Mouse (Mus musculus) neural tube, embryonic 13.5 days (tissue): ENCODE measurements around the gene Catsperd. TPM values are rescaled to one million over a fixed set of nuclear protein-coding genes. Genes with fewer than 3 reads are reported as not detected.
A peak's percentile ranks its signal among the peaks of the same experiment; 100 is the strongest.
"Not testable (repeated sequence)": the region's sequence is repeated elsewhere in the genome, so short reads cannot be mapped to it uniquely, and the experiment has no call there.

Experiments used
- ATAC-seq: fragments of 200-750 bp; cut with Nextera tagmentation; 2 replicates; pipeline ENCODE4 v1.8.0; 2017; ENCODE audit warnings: low read depth, mild to moderate bottlenecking, moderate TSS enrichment, moderate library complexity
- H3K27ac ChIP-seq: fragments of 300-500 bp; sonication (generic); replicated peaks from 2 replicates; pipeline ENCODE4 v1.5.1; 2015; ENCODE audit warnings: moderate library complexity, mild to moderate bottlenecking, inconsistent platforms
- H3K27me3 ChIP-seq: fragments of 300-500 bp; sonication (generic); 2 replicates; pipeline ENCODE4 v1.6.1; 2015; ENCODE audit warnings: mild to moderate bottlenecking, inconsistent platforms
- H3K36me3 ChIP-seq: fragments of 300-500 bp; sonication (generic); 2 replicates; pipeline ENCODE4 v1.6.1; 2015; ENCODE audit warnings: mild to moderate bottlenecking, inconsistent platforms
- H3K4me1 ChIP-seq: fragments of 300-500 bp; sonication (generic); replicated peaks from 2 replicates; pipeline ENCODE4 v1.6.1; 2015; ENCODE audit warnings: inconsistent platforms
- H3K4me2 ChIP-seq: fragments of 300-500 bp; sonication (generic); 2 replicates; pipeline ENCODE4 v1.6.1; 2015; ENCODE audit warnings: inconsistent platforms, mild to moderate bottlenecking, moderate library complexity
- H3K4me3 ChIP-seq: fragments of 300-500 bp; sonication (generic); 2 replicates; pipeline ENCODE4 v1.5.1; 2015; ENCODE audit warnings: mild to moderate bottlenecking, inconsistent platforms
- H3K9ac ChIP-seq: fragments of 300-500 bp; sonication (generic); 2 replicates; pipeline ENCODE4 v1.6.1; 2015; ENCODE audit warnings: moderate library complexity, mild to moderate bottlenecking, inconsistent platforms
- H3K9me3 ChIP-seq: fragments of 300-500 bp; sonication (generic); 2 replicates; pipeline ENCODE4 v1.6.1; 2016; ENCODE audit warnings: inconsistent platforms
- WGBS: fragments of 180-500 bp; shearing (Covaris S2); methylation state at CpG from one replicate; pipeline ENCODE4 v1.1.7; 2015; 5-methylcytosine and 5-hydroxymethylcytosine counted together
- polyA plus RNA-seq: library from polyadenylated mRNA; unstranded; fragments of >200 nt; fragmentation: Nextera tagmentation; extraction: Ambion mirVana; gene quantifications from 2 replicates; pipeline ENCODE4 v1.2.1, GENCODE M21; 2015

The Catsperd gene
- polyA plus RNA-seq, 1 experiment from 2014 or later: 1.7 TPM

- 92% methylated on average over 9 of the region's 9 CpGs for WGBS
- Histone ChIP-seq H3K9ac (no peak overlapping the region), H3K9me3 (no peaks in the 10 kb centered on the region), H3K36me3 (peaks cover 87% of the 10 kb centered on the region), H3K4me2 (no peak overlapping the region), H3K4me1 (peaks cover 17% of the 10 kb centered on the region), H3K27ac (no peak overlapping the region), H3K4me3 (no peak overlapping the region), H3K27me3 (no peaks in the 10 kb centered on the region)
- no peak for ATAC-seq
Observed at GRCm38 (mm10) chr17:56604070-56604380, 23.9 kb upstream of the Catsperd start.

GRCm38 (mm10) chr17:56604422-56604821 is 23.5 kb upstream of the Catsperd start:
- no peak for ATAC-seq
- no peak overlapping the region for H3K4me2 ChIP-seq
- H3K9ac ChIP-seq: no peak overlapping the region
- peaks cover 83% of the 10 kb centered on the region for H3K36me3 ChIP-seq
- no peak overlapping the region for H3K4me3 ChIP-seq
- H3K27ac ChIP-seq: no peak overlapping the region
- H3K27me3 ChIP-seq: no peaks in the 10 kb centered on the region
- peaks cover 19% of the 10 kb centered on the region for H3K4me1 ChIP-seq
- H3K9me3 ChIP-seq: no peaks in the 10 kb centered on the region
- WGBS: 92% methylated on average over 3 of the region's 3 CpGs

DNA sequence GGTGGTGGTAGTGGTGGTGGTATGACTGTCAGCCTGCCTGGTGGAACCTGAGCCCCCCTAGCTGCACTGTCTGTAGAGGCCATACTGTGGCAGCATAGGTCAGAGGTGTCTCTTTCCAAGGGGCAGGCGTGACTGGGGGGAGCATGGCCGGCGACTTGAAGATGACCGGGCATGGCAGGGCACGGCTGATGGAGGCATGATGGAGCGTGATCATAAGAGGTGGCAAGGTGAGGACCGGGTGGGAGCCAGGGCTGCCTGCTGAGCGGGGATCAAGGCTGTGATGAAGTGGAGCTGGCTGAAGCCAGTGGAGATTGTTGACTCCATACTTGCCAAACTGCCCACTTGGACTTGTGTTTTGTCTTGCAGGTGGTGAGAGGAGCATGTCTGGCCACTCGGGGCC is 22.5 kb upstream of the Catsperd start:
- Histone ChIP-seq H3K4me1 (peaks cover 24% of the 10 kb centered on the region), H3K4me2 (no peak overlapping the region), H3K9ac (no peak overlapping the region), H3K27me3 (no peaks in the 10 kb centered on the region), H3K36me3 (peaks cover 73% of the 10 kb centered on the region), H3K27ac (no peak overlapping the region), H3K4me3 (no peak overlapping the region), H3K9me3 (no peaks in the 10 kb centered on the region)
- no peak for ATAC-seq
- 93% methylated on average over 9 of the region's 9 CpGs for WGBS

DNA sequence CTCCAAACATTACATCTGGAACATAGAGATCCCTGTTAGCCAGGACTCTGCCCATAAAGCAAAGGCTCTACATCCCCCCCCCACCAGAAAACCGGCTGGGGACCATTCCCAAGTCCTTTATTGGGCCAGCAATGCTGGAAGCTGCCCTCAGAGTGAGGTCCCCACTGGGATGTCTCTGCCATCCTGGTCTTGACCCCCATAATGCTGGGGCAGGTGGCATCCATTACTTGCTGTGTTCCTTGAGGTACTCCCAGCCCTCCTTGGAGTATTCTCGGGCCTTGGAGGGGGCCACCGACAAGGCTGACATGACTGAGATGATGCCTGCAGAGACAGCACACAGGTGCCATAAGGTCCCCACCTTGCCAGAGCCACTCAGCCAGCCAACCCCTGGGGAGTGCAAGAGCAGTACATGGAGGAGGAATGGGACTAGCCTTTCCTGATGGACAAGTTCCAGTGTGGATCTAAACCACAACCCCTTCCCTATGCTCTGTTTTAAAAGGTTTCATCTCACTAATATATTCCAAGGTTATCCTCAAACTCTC is 20.4 kb upstream of the Catsperd start:
- no peaks in the 10 kb centered on the region for H3K27me3 ChIP-seq
- H3K9ac ChIP-seq: no peak overlapping the region
- no peak overlapping the region for H3K4me2 ChIP-seq
- 69% methylated on average over 3 of the region's 3 CpGs for WGBS
- ATAC-seq: no peak
- H3K4me3 ChIP-seq: 0 out of 2 replicates have a peak overlapping the region, but pooled peaks have one; percentile 53
- H3K27ac ChIP-seq: no peak overlapping the region
- peaks cover 34% of the 10 kb centered on the region for H3K4me1 ChIP-seq
- peaks cover 52% of the 10 kb centered on the region for H3K36me3 ChIP-seq
- H3K9me3 ChIP-seq: no peaks in the 10 kb centered on the region

DNA sequence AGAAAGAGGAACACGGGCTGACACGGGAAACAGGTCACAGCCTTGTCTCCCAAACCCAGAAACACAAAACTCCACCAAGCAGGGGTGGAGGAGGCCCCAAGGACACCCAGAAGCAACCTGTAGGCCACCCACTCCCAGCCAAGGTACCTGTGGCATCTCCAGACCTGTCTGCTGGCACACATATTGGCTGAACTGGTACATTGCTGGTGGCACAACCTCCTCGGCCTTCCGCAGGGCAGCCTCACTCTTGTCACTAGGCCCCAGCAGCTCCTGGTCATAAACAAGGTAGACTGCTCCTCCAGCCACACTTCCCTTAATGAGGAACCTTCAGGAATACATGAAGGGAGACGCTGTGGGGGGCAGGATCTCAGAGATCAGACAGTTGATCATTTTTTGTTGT is 19.2 kb upstream of the Catsperd start:
- peaks cover 41% of the 10 kb centered on the region for H3K36me3 ChIP-seq
- H3K27ac ChIP-seq: peak overlapping the region; percentile 78
- peak overlapping the region; percentile 53 for H3K4me3 ChIP-seq
- peak overlapping the region; percentile 71 for H3K9ac ChIP-seq
- no peaks in the 10 kb centered on the region for H3K27me3 ChIP-seq
- H3K9me3 ChIP-seq: no peaks in the 10 kb centered on the region
- peak overlapping the region; percentile 64 for H3K4me2 ChIP-seq
- 65% methylated on average over 5 of the region's 5 CpGs for WGBS
- ATAC-seq: no peak
- peaks cover 34% of the 10 kb centered on the region for H3K4me1 ChIP-seq

DNA sequence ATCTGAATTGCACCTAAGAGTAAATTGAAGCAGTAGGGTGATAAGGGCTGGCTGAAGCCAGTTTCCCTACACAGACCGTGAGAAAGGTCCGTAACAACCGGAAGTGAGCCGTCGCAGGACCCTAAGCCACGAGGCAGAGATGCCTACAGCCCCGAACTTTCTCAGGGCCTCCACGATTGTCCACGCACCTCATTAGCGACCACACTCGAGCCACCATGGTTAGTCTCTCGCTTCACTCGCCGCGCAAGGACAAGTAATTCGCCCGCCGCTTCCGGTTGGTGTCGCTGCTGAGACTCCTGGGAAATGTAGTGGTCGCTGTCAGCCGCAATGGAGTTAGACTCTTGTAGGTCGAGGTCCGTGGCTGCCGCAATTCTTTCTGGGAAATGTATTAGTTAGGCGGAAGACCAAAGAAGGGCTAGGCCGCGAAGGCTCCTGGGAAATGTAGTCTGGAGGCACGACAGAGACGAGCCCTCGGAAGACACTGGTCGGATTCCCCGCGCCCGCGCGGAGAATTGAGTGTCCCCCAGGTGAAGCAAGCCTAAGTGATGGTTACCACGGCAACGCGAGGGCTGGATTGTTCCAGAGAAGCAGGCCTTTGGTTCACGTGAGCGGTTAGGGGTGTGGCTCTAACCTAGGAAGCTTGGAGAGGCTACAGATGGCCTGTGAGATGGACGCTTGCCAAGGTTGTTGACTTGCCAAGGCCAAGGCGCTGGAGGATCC is 18.3 kb upstream of the Catsperd start, which contains the start of gene 2410015M20Rik:
TSS of gene 2410015M20Rik (minus strand) at position 320 of the 720 bp plus-strand sequence.
- Histone ChIP-seq H3K9ac (peak within 1 kb of the TSS; percentile 76), H3K27ac (peak within 1 kb of the TSS; percentile 78), H3K36me3 (peaks cover 37% of the 10 kb centered on the region), H3K4me2 (peak within 1 kb of the TSS; percentile 64), H3K4me3 (peak within 1 kb of the TSS; percentile 53), H3K27me3 (no peaks in the 10 kb centered on the region), H3K4me1 (peaks cover 40% of the 10 kb centered on the region), H3K9me3 (no peaks in the 10 kb centered on the region)
- peak; percentile 90 for ATAC-seq
- WGBS: under 1% methylated on average over 44 of the region's 44 CpGs

- no peak for ATAC-seq
- Histone ChIP-seq H3K9ac (no peak overlapping the region), H3K27me3 (no peaks in the 10 kb centered on the region), H3K4me3 (no peak overlapping the region), H3K4me1 (peaks cover 50% of the 10 kb centered on the region), H3K4me2 (no peak overlapping the region), H3K27ac (no peak overlapping the region), H3K9me3 (no peaks in the 10 kb centered on the region), H3K36me3 (peaks cover 37% of the 10 kb centered on the region)
- 67% methylated on average over 2 of the region's 2 CpGs for WGBS
Observed at GRCm38 (mm10) chr17:56611323-56611722, 16.6 kb upstream of the Catsperd start.

- 12% methylated on average over 14 of the region's 14 CpGs for WGBS
Observed at GRCm38 (mm10) chr17:56611861-56612564, 15.9 kb upstream of the Catsperd start.

GRCm38 (mm10) chr17:56612565-56612939 is 15.4 kb upstream of the Catsperd start:
- not testable (repeated sequence) for H3K9ac ChIP-seq, H3K27me3 ChIP-seq, H3K27ac ChIP-seq, H3K9me3 ChIP-seq, ATAC-seq, H3K4me2 ChIP-seq, H3K4me3 ChIP-seq
- Histone ChIP-seq H3K4me1 (peaks cover 47% of the 10 kb centered on the region), H3K36me3 (peaks cover 36% of the 10 kb centered on the region)
- 78% methylated on average over 10 of the region's 10 CpGs for WGBS

More at GRCm38 (mm10) chr17:56611861-56612564, 15.9 kb upstream of the Catsperd start:
- Histone ChIP-seq H3K4me3 (no peak overlapping the region), H3K36me3 (peaks cover 37% of the 10 kb centered on the region), H3K27ac (no peak overlapping the region), H3K9ac (no peak overlapping the region), H3K9me3 (no peaks in the 10 kb centered on the region), H3K4me2 (no peak overlapping the region), H3K4me1 (peaks cover 50% of the 10 kb centered on the region), H3K27me3 (no peaks in the 10 kb centered on the region)
- no peak for ATAC-seq

GRCm38 (mm10) chr17:56613236-56613844 is 14.6 kb upstream of the Catsperd start, which contains the start of gene Rpl36:
Rpl36 (plus strand) TSS chr17:56613416.
- peak within 1 kb of the TSS; percentile 91 for H3K27ac ChIP-seq
- peak within 1 kb of the TSS; percentile 90 for H3K9ac ChIP-seq
- no peaks in the 10 kb centered on the region for H3K9me3 ChIP-seq
- peak within 1 kb of the TSS; percentile 70 for H3K4me3 ChIP-seq
- H3K36me3 ChIP-seq: peaks cover 41% of the 10 kb centered on the region
- peaks cover 39% of the 10 kb centered on the region for H3K4me1 ChIP-seq
- peak; percentile 51 for ATAC-seq
- peak within 1 kb of the TSS; percentile 90 for H3K4me2 ChIP-seq
- H3K27me3 ChIP-seq: no peaks in the 10 kb centered on the region
- under 1% methylated on average over 52 of the region's 52 CpGs for WGBS

DNA sequence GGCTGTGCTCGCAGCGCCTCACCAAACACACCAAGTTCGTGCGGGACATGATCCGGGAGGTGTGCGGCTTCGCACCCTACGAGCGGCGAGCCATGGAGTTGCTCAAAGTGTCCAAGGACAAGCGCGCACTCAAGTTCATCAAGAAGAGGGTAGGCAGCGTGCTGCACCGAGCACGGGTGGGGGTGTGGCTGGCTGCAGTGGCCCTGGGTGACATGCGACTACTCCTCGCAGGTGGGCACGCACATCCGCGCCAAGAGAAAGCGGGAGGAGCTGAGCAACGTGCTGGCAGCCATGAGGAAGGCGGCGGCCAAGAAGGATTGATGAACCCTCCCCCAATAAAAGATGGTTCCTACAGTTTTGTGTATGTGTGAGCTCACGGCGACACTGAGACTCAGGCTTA is 14.1 kb upstream of the Catsperd start:
- Histone ChIP-seq H3K4me3 (peak overlapping the region; percentile 70), H3K9ac (peak overlapping the region; percentile 90), H3K27ac (peak overlapping the region; percentile 91), H3K4me2 (peak overlapping the region; percentile 90), H3K4me1 (peaks cover 34% of the 10 kb centered on the region), H3K36me3 (peaks cover 47% of the 10 kb centered on the region)
- not testable (repeated sequence) for H3K9me3 ChIP-seq, H3K27me3 ChIP-seq, ATAC-seq
- under 1% methylated on average over 26 of the region's 26 CpGs for WGBS
